Mouse (Mus musculus) adrenal gland, adult 18-20 months (tissue): ENCODE data around the gene Prnd. TPM values are rescaled to one million over a fixed set of nuclear protein-coding genes. Genes with fewer than 3 reads are reported as not detected.

ENCODE experiments used
- DNase-seq, 2 experiments: peaks; one replicate each; pipeline ENCODE4 v3.0.0; 2021 to 2022; ENCODE audit warnings: low spot score in 2 of 2
- total RNA-seq, 2 experiments: library from RNA; stranded (reverse); gene quantifications; 1 replicate in 1 of 2; 2 replicates in 1 of 2; pipeline ENCODE4 v1.2.3; 2021

Gene Prnd
- total RNA-seq, 2 experiments from 2014 or later = 0.67 TPM; not detected in 1

GRCm38 (mm10) chr2:131976663-131977062 is 26.0 kb downstream of the Prnd start:
- no peak for DNase-seq

GRCm38 (mm10) chr2:131980866-131981265 is 30.2 kb downstream of the Prnd start:
- DNase-seq = no peak

GRCm38 (mm10) chr2:131982546-131983196 is 32.0 kb downstream of the Prnd start:
- DNase-seq = peak; percentile 46 to 53

GRCm38 (mm10) chr2:131987950-131988349 is 37.3 kb downstream of the Prnd start:
- DNase-seq = no peak

GRCm38 (mm10) chr2:131988550-131988949 is 37.9 kb downstream of the Prnd start:
- no peak for DNase-seq

- DNase-seq = no peak
Measured at GRCm38 (mm10) chr2:131992487-131992886, 41.8 kb downstream of the Prnd start.

GRCm38 (mm10) chr2:131993151-131993550 is 42.5 kb downstream of the Prnd start:
- peak in 1 of 2 experiments; percentile 13 for DNase-seq

GRCm38 (mm10) chr2:131993563-131994088 is 43.0 kb downstream of the Prnd start:
- no peak for DNase-seq

GRCm38 (mm10) chr2:131994971-131995370 is 44.3 kb downstream of the Prnd start:
- no peak for DNase-seq

- no peak for DNase-seq
Measured at GRCm38 (mm10) chr2:131995742-131996141, 45.1 kb downstream of the Prnd start.

- DNase-seq = no peak
Measured at GRCm38 (mm10) chr2:131996369-131996768, 45.7 kb downstream of the Prnd start.

GRCm38 (mm10) chr2:131997356-131997755 is 46.7 kb downstream of the Prnd start:
- no peak for DNase-seq

- no peak for DNase-seq
Measured at GRCm38 (mm10) chr2:132001696-132002334, 51.2 kb downstream of the Prnd start.

GRCm38 (mm10) chr2:132003916-132004315 is 53.3 kb downstream of the Prnd start:
- no peak for DNase-seq

- no peak for DNase-seq
Measured at GRCm38 (mm10) chr2:132004495-132005136, 54.0 kb downstream of the Prnd start.

- no peak for DNase-seq
Measured at GRCm38 (mm10) chr2:132005445-132005844, 54.8 kb downstream of the Prnd start.

Other genes with a start within 250 kb of the Prnd start
- not detected for gene Erv3, start 91.1 kb upstream of the Prnd start, total RNA-seq
- gene Prnp, start 40.9 kb upstream of the Prnd start, total RNA-seq = 100 to 1,000 TPM in 1 of 2 experiments, 10 to 100 TPM in 1; 99.2 to 163 TPM
- gene Prn, start 40.9 kb upstream of the Prnd start, total RNA-seq = not detected
- 10 to 100 TPM; 11.1 to 19.0 TPM for gene Rassf2, start 79.4 kb downstream of the Prnd start, total RNA-seq
- 100 to 1,000 TPM; 239 to 346 TPM for gene Slc23a2, start 194.2 kb downstream of the Prnd start, total RNA-seq